Mouse (Mus musculus) MEL (cell line): ENCODE data around the gene Cldn10. TPM values are rescaled to one million over a fixed set of nuclear protein-coding genes. Genes with fewer than 3 reads are reported as not detected.

Source experiments
- DNase-seq: peaks from one replicate; pipeline ENCODE4 v3.0.0; 2011; ENCODE audit warnings: low read depth, low spot score
- H3K27ac ChIP-seq: 2 replicates; pipeline ENCODE4 v1.5.1; 2012; ENCODE audit warnings: low read depth, mild to moderate bottlenecking, control low read depth, low read length, moderate library complexity; ENCODE audit not compliant: control insufficient read depth
- H3K27me3 ChIP-seq, 2 experiments: fragments of 150-350 bp in 1 of 2; sonication (generic) in 1 of 2; 2 replicates each; pipeline ENCODE4 v1.6.1; 2012; ENCODE audit warnings: low read length in 2 of 2, mild to moderate bottlenecking in 2 of 2, improper control_type of control experiment in 1 of 2, moderate library complexity in 1 of 2; ENCODE audit not compliant: insufficient read depth in 2 of 2, control insufficient read depth in 1 of 2
- H3K36me3 ChIP-seq, 2 experiments: 2 replicates each; pipeline ENCODE4 v1.6.1; 2012 to 2014; ENCODE audit warnings: low read length in 2 of 2, improper control_type of control experiment in 1 of 2, inconsistent platforms in 1 of 2, mild to moderate bottlenecking in 1 of 2; ENCODE audit not compliant: insufficient read depth in 2 of 2, control insufficient read depth in 1 of 2
- H3K4me1 ChIP-seq, 2 experiments: fragments of 150-350 bp in 1 of 2; sonication (generic) in 1 of 2; 2 replicates each; pipeline ENCODE4 v1.6.1; 2012; ENCODE audit warnings: low read length in 2 of 2, improper control_type of control experiment in 1 of 2, mild to moderate bottlenecking in 1 of 2; ENCODE audit not compliant: insufficient read depth in 2 of 2, control insufficient read depth in 1 of 2
- H3K4me3 ChIP-seq, 2 experiments: fragments of 150-350 bp in 1 of 2; sonication (generic) in 1 of 2; 2 replicates each; pipeline ENCODE4 v1.5.1; 2012; ENCODE audit warnings: low read depth in 2 of 2, low read length in 2 of 2, mild to moderate bottlenecking in 2 of 2, moderate library complexity in 2 of 2, control low read depth in 1 of 2, improper control_type of control experiment in 1 of 2; ENCODE audit not compliant: control insufficient read depth in 1 of 2, insufficient read depth in 1 of 2
- H3K79me2 ChIP-seq: 2 replicates; pipeline ENCODE4 v1.6.1; 2012; ENCODE audit warnings: mild to moderate bottlenecking, low read length, moderate library complexity; ENCODE audit not compliant: control insufficient read depth, poor library complexity, insufficient read depth
- H3K9ac ChIP-seq: 2 replicates; pipeline ENCODE4 v1.6.1; 2012; ENCODE audit warnings: low read depth, mild to moderate bottlenecking, control low read depth, low read length, moderate library complexity; ENCODE audit not compliant: control insufficient read depth, poor library complexity, severe bottlenecking
- H3K9me3 ChIP-seq: fragments of 150-350 bp; sonication (generic); replicated peaks from 2 replicates; pipeline ENCODE4 v1.6.1; 2012; ENCODE audit warnings: mild to moderate bottlenecking, low read length, improper control_type of control experiment, moderate library complexity; ENCODE audit not compliant: insufficient read depth
- BHLHE40 ChIP-seq: IDR thresholded peaks from 2 replicates; pipeline ENCODE4 v1.6.1; 2012; ENCODE audit warnings: low read depth, mild to moderate bottlenecking, inconsistent platforms, low read length, improper control_type of control experiment, borderline replicate concordance
- CHD2 ChIP-seq: IDR thresholded peaks from 2 replicates; pipeline ENCODE4 v1.6.1; 2011; ENCODE audit warnings: low read length, improper control_type of control experiment
- CTCF ChIP-seq, 3 experiments: IDR thresholded peaks in 2 of 3; conservative IDR thresholded peaks in 1 of 3; 2 replicates each; pipeline ENCODE4 v1.5.1; 2011 to 2012; ENCODE audit warnings: low read length in 3 of 3, low read depth in 2 of 3, mild to moderate bottlenecking in 2 of 3, improper control_type of control experiment in 1 of 3, inconsistent platforms in 1 of 3, mixed read lengths in 1 of 3, moderate library complexity in 1 of 3; ENCODE audit not compliant: control insufficient read depth in 1 of 3, insufficient read depth in 1 of 3, poor library complexity in 1 of 3, severe bottlenecking in 1 of 3
- EP300 ChIP-seq, 2 experiments: IDR thresholded peaks; 2 replicates each; pipeline ENCODE4 v1.6.1; 2011; ENCODE audit warnings: improper control_type of control experiment in 2 of 2, low read length in 2 of 2, low read depth in 1 of 2, mild to moderate bottlenecking in 1 of 2
- ETS1 ChIP-seq: IDR thresholded peaks from 2 replicates; pipeline ENCODE4 v1.6.1; 2012; ENCODE audit warnings: low read depth, mild to moderate bottlenecking, inconsistent platforms, low read length, improper control_type of control experiment, moderate library complexity
- GABPA ChIP-seq: IDR thresholded peaks from 2 replicates; pipeline ENCODE4 v1.6.1; 2012; ENCODE audit warnings: low read depth, mild to moderate bottlenecking, inconsistent platforms, low read length, improper control_type of control experiment, moderate library complexity
- GATA1 ChIP-seq: IDR thresholded peaks from 2 replicates; pipeline ENCODE4 v1.6.1; 2011; ENCODE audit warnings: low read depth, low read length, improper control_type of control experiment
- JUND ChIP-seq: IDR thresholded peaks from 2 replicates; pipeline ENCODE4 v1.6.1; 2011; ENCODE audit warnings: low read depth, mild to moderate bottlenecking, improper control_type of control experiment, low read length
- MAX ChIP-seq: IDR thresholded peaks from 2 replicates; pipeline ENCODE4 v1.6.1; 2011; ENCODE audit warnings: low read length, improper control_type of control experiment
- MYC ChIP-seq: IDR thresholded peaks from 2 replicates; pipeline ENCODE4 v1.6.1; 2011; ENCODE audit warnings: low read depth, mild to moderate bottlenecking, low read length, improper control_type of control experiment, moderate library complexity
- POLR2AphosphoS2 ChIP-seq: IDR thresholded peaks from 2 replicates; pipeline ENCODE4 v1.6.1; 2011; ENCODE audit warnings: low read length, improper control_type of control experiment
- RAD21 ChIP-seq: IDR thresholded peaks from 2 replicates; pipeline ENCODE4 v1.6.1; 2011; ENCODE audit warnings: mild to moderate bottlenecking, low read depth, low read length, improper control_type of control experiment
- RCOR1 ChIP-seq: IDR thresholded peaks from 2 replicates; pipeline ENCODE4 v1.6.1; 2012; ENCODE audit warnings: low read depth, mild to moderate bottlenecking, inconsistent platforms, low read length, improper control_type of control experiment
- SMC3 ChIP-seq: IDR thresholded peaks from 2 replicates; pipeline ENCODE4 v1.6.1; 2011; ENCODE audit warnings: low read depth, low read length, improper control_type of control experiment
- TBP ChIP-seq: IDR thresholded peaks from 2 replicates; pipeline ENCODE4 v1.8.0; 2011; ENCODE audit warnings: low read depth, low read length, improper control_type of control experiment
- TCF12 ChIP-seq: IDR thresholded peaks from 2 replicates; pipeline ENCODE4 v1.6.1; 2014; ENCODE audit warnings: low read depth, mild to moderate bottlenecking, inconsistent platforms, low read length, improper control_type of control experiment, moderate library complexity
- ZC3H11A ChIP-seq: IDR thresholded peaks from 2 replicates; pipeline ENCODE4 v1.6.1; 2012; ENCODE audit warnings: low read depth, mild to moderate bottlenecking, inconsistent platforms, low read length, improper control_type of control experiment
- ZMIZ1 ChIP-seq: IDR thresholded peaks from 2 replicates; pipeline ENCODE4 v1.6.1; 2012; ENCODE audit warnings: low read depth, mild to moderate bottlenecking, inconsistent platforms, low read length, improper control_type of control experiment, moderate library complexity
- polyA plus RNA-seq, 2 experiments: library from polyadenylated mRNA; stranded (reverse) in 1 of 2; unstranded in 1 of 2; fragments of >175 nt in 1 of 2; fragments of >200 nt in 1 of 2; gene quantifications; 2 replicates each; pipeline versions ENCODE4 v1.2.1 to v1.2.4; 2012; ENCODE audit warnings: low replicate concordance in 2 of 2, low read depth in 1 of 2; ENCODE audit not compliant: insufficient read length in 2 of 2, insufficient read depth in 1 of 2, missing spikeins in 1 of 2
- total RNA-seq: library from RNA; depleted of rRNA; stranded (reverse); fragments of 300-350 nt; gene quantifications from 2 replicates; pipeline ENCODE4 v1.2.3, GENCODE M21; 2012

Gene Cldn10
- total and polyA plus RNA-seq, 3 experiments = 0.17 TPM; not detected in 2

DNA sequence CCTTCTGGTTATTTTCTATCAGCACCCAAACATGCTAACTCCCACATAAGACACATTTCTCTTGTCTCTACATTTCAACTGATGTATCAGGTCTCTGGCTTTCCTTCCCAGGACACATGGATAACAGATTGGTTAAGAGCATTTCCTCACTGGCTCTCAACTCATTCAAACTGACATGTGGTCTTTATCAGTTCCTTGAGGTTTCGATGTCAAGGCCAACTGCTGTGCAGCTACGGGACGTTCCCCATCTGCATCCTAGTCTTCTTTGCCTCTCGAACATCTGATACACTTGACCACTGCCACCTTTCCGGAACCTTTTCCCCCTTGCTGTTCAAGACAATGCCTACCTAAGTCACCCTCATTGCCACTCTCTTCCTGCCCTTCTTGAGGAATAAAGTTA lies 125.9 kb downstream of the Cldn10 start:
- Histone ChIP-seq H3K9ac (no peak overlapping the region), H3K27ac (no peak overlapping the region), H3K79me2 (no peaks in the 10 kb centered on the region), H3K27me3 (no peaks in the 10 kb centered on the region)
- DNase-seq = peak; percentile 50
- TF ChIP-seq ETS1 (peak; percentile 52; the same call in 1 of the 2 replicates), TBP (no peak), EP300 (IDR thresholded peaks at IDR 0.05; ENCODE audit: low read depth in 1 of 2, low read length in 2 of 2) (0 out of 4 replicates have a peak, but pooled peaks of 1 of the 2 experiments have one; percentile 40), TCF12 (0 out of 2 replicates have a peak, but pooled peaks have one; percentile 9), MAX (peak; percentile 66), GATA1 (peak; percentile 37; the same call in 1 of the 2 replicates), RCOR1 (no peak), MYC (peak; percentile 49; the same call in 1 of the 2 replicates)
- TF ChIP-seq, all 39 proteins: peak for 6
- H3K4me1 ChIP-seq = peaks cover 0 to 7% of the 10 kb centered on the region in 2 experiments; a peak in 2 of 4 replicates
- H3K9me3 ChIP-seq = no peaks in the 10 kb centered on the region
- no peak overlapping the region for H3K4me3 ChIP-seq
- H3K36me3 ChIP-seq = peaks cover 0 to 9% of the 10 kb centered on the region in 2 experiments; a peak in 2 of 4 replicates

GRCm38 (mm10) chr14:118919025-118919424 lies 131.3 kb downstream of the Cldn10 start:
- Histone ChIP-seq H3K9me3 (no peaks in the 10 kb centered on the region), H3K9ac (no peak overlapping the region), H3K36me3 (no peaks in the 10 kb centered on the region), H3K27me3 (no peaks in the 10 kb centered on the region), H3K27ac (no peak overlapping the region), H3K4me3 (no peak overlapping the region), H3K4me1 (peaks cover 0 to 2% of the 10 kb centered on the region in 2 experiments; a peak in 1 of 4 replicates), H3K79me2 (no peaks in the 10 kb centered on the region)
- DNase-seq = peak; percentile 40
- no peak for TF ChIP-seq ZMIZ1
- peak; percentile 48 for TF ChIP-seq SMC3
- 0 out of 2 replicates have a peak, but pooled peaks have one; percentile 14 for TF ChIP-seq ZC3H11A
- TF ChIP-seq GABPA = no peak
- TF ChIP-seq RAD21 = peak; percentile 39
- no peak for TF ChIP-seq MAX
- TF ChIP-seq BHLHE40 = peak; percentile 85; the same call in 1 of the 2 replicates
- TF ChIP-seq CTCF (IDR thresholded peaks at IDR 0.05 in 2 of 3, conservative IDR thresholded peaks at IDR 0.05 in 1 of 3; ENCODE audit: control insufficient read depth in 1 of 3, insufficient read depth in 1 of 3, low read depth in 2 of 3, low read length in 3 of 3, poor library complexity in 1 of 3, severe bottlenecking in 1 of 3) = peak in 2 of 3 experiments; percentile 39 to 47; a peak in 4 of 6 replicates
- 0 out of 2 replicates have a peak, but pooled peaks have one; percentile 48 for TF ChIP-seq MYC
- no peak for TF ChIP-seq JUND
- no peak for TF ChIP-seq CHD2
- no peak for TF ChIP-seq POLR2AphosphoS2
